Mouse (Mus musculus) CH12.LX (cell line): ENCODE data around the gene Thnsl1.

Source experiments
- BHLHE40 ChIP-seq: IDR thresholded peaks from 2 replicates; pipeline ENCODE4 v1.6.1; 2011; ENCODE audit warnings: mild to moderate bottlenecking, low read depth, low read length, improper control_type of control experiment
- CTCF ChIP-seq, 2 experiments: IDR thresholded peaks in 1 of 2; conservative IDR thresholded peaks in 1 of 2; 2 replicates each; pipeline ENCODE4 v1.5.1; 2011 to 2012; ENCODE audit warnings: low read depth in 2 of 2, low read length in 2 of 2, improper control_type of control experiment in 1 of 2, inconsistent platforms in 1 of 2, mild to moderate bottlenecking in 1 of 2, moderate library complexity in 1 of 2
- EP300 ChIP-seq: IDR thresholded peaks from 2 replicates; pipeline ENCODE4 v1.6.1; 2011; ENCODE audit warnings: low read length, improper control_type of control experiment
- MAFK ChIP-seq: IDR thresholded peaks from 2 replicates; pipeline ENCODE4 v1.6.1; 2011; ENCODE audit warnings: low read length, improper control_type of control experiment; ENCODE audit not compliant: insufficient replicate concordance
- MAX ChIP-seq: IDR thresholded peaks from 2 replicates; pipeline ENCODE4 v1.6.1; 2011; ENCODE audit warnings: low read length, improper control_type of control experiment
- MXI1 ChIP-seq: IDR thresholded peaks from 2 replicates; pipeline ENCODE4 v1.6.1; 2011; ENCODE audit warnings: mild to moderate bottlenecking, low read depth, low read length, improper control_type of control experiment
- POLR2A ChIP-seq: IDR thresholded peaks from 2 replicates; pipeline ENCODE4 v1.6.1; 2011; ENCODE audit warnings: low read depth, mild to moderate bottlenecking, improper control_type of control experiment, low read length
- RAD21 ChIP-seq: IDR thresholded peaks from 2 replicates; pipeline ENCODE4 v1.6.1; 2011; ENCODE audit warnings: low read depth, mild to moderate bottlenecking, low read length, improper control_type of control experiment, moderate library complexity
- UBTF ChIP-seq: IDR thresholded peaks from 2 replicates; pipeline ENCODE4 v1.6.1; 2012; ENCODE audit warnings: low read depth, mild to moderate bottlenecking, inconsistent platforms, low read length, improper control_type of control experiment, moderate library complexity

DNA sequence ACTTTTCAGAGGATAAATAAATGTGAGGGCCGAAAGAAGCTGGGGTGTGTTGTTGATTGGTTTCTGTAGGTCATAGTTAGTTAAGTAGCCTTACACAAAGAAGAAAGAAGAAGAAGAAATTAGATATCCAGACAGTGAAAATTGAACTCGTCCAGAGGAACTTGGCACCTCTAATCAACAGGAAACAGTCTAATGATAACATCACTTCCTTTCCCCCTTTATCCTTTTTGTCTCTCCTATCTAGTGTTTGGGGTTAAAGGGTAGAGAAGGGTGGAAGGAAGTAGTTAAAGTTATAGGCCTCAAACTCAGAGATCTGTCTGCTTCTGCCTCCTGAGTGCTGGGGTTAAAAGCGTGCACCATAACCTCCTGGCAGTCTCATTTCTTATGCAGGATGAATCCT lies 32.7 kb upstream of the Thnsl1 start:
- TF ChIP-seq BHLHE40 (no peak), MXI1 (no peak), UBTF (no peak), RAD21 (no peak), EP300 (no peak), CTCF (conservative IDR thresholded peaks at IDR 0.05 in 1 of 2, IDR thresholded peaks at IDR 0.05 in 1 of 2; ENCODE audit: low read depth in 2 of 2, low read length in 2 of 2) (no peak), MAFK (no peak), POLR2A (no peak), MAX (no peak)
